Mouse (Mus musculus): ENCODE results near the gene S100a10.
"Not testable (repeated sequence)": the region's sequence is repeated elsewhere in the genome, so short reads cannot be mapped to it uniquely, and the experiment has no call there.

S100a10 gene

GRCm38 (mm10) chr3:93580946-93581345 is 26.1 kb downstream of the S100a10 start:
- no peak for DNase-seq (ENCODE audit: low spot score)

GRCm38 (mm10) chr3:93581687-93582086 is 26.8 kb downstream of the S100a10 start:
- no peak for DNase-seq (ENCODE audit: low spot score)

- DNase-seq (ENCODE audit: low spot score) = no peak
These were observed 28.2 kb downstream of the S100a10 start for GRCm38 (mm10) chr3:93583056-93583455.

- no peak for DNase-seq (ENCODE audit: low spot score)
These were observed 34.7 kb downstream of the S100a10 start for GRCm38 (mm10) chr3:93589629-93590028.

- no peak for DNase-seq (ENCODE audit: low spot score)
These were observed 35.4 kb downstream of the S100a10 start for GRCm38 (mm10) chr3:93590256-93590655.

GRCm38 (mm10) chr3:93592100-93592499 is 37.2 kb downstream of the S100a10 start:
- no peak for DNase-seq (ENCODE audit: low spot score)

GRCm38 (mm10) chr3:93592976-93593375 is 38.1 kb downstream of the S100a10 start:
- no peak for DNase-seq (ENCODE audit: low spot score)

- DNase-seq (ENCODE audit: low spot score) = peak; percentile 16
These were observed 38.6 kb downstream of the S100a10 start for GRCm38 (mm10) chr3:93593512-93593911.

GRCm38 (mm10) chr3:93596632-93597031 is 41.8 kb downstream of the S100a10 start:
- DNase-seq (ENCODE audit: low spot score) = no peak

GRCm38 (mm10) chr3:93597221-93597913 is 42.5 kb downstream of the S100a10 start:
- peak; percentile 35 for DNase-seq (ENCODE audit: low spot score)

- DNase-seq (ENCODE audit: low spot score) = no peak
These were observed 43.1 kb downstream of the S100a10 start for GRCm38 (mm10) chr3:93597970-93598369.

GRCm38 (mm10) chr3:93600206-93600605 is 45.3 kb downstream of the S100a10 start:
- no peak for DNase-seq (ENCODE audit: low spot score)

GRCm38 (mm10) chr3:93601903-93602302 is 47.0 kb downstream of the S100a10 start:
- no peak for DNase-seq (ENCODE audit: low spot score)

GRCm38 (mm10) chr3:93608970-93609369 is 54.1 kb downstream of the S100a10 start:
- DNase-seq (ENCODE audit: low spot score) = not testable (repeated sequence)
